Mouse (Mus musculus): Measurements from ENCODE around the gene Arl6ip1. TPM values are rescaled to one million over a fixed set of nuclear protein-coding genes. Genes with fewer than 3 reads are reported as not detected.

Arl6ip1 gene
- 674 TPM for polyA plus RNA-seq (2017; shearing (Covaris generic))

DNA sequence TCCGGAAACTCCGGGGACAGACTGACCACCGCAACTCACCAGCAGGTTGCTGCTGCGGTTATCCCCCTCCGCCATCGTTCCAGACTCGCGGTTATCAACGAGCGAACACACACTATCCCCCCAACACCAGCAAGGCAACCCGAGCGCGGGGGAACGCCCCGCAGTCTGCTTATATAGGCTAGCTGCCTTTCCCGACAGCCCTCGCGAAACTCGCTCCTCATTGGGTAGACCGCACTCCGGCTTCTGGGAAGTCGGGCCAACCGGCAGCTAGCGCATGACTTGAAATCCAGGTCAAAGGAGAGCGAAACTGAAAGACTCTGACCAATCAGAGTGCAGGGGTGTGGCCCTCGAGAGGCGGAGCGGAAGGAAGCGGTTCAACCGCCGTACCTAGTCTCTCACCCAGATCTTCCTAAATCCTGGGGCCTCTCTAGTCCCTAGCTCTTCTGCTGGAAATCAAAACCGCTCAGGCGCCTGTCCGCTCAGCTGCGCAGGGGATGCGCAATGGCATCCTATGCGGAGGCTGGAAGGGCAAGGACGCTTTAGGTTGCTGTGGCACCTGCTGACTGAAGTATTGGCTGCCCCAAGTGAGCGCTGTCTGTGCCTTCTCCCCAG is at the start of gene Arl6ip1:
Gene Arl6ip1 (minus strand): TSS at position 233 of the 612 bp plus-strand sequence.

DNA sequence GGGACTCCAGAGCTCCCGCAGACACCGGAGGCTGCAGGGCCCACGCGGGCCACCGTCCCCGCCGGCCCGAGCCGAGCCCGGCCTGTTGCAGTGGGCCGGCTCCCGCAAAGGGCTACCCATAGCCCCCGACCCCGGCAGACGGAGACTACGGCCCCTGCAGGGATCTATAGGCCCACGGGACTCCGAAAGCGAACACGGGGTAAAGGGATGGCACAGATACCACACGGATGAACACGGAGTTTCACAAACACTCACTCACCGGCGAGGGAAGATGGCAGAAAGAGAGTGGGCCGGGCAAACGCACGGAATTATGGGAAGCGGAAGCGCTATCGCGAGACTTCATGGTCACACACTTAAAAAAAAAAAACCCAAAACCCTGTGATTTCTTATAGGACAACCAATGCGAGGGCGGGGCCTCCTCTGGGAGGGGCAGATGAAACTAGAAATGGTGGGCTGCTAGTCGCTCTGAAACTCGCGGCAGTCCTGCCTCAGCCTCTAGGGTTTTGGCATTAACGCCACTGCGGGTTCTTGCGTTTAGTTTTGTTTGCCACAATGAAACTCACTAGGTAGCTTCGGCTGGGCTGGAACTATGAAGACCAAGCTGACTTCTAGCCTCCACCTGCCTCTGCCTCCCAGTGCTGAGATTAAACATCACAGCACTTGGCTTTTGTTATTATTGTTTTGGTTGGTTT is 13.4 kb downstream of the Arl6ip1 start, which contains the start of gene Rps15a:
Gene Rps15a (minus strand): TSS at position 312 of the 692 bp plus-strand sequence.

Other genes starting within 250 kb of the Arl6ip1 start
- 825 TPM for gene Rps15a, start 13.5 kb downstream of the Arl6ip1 start, polyA plus RNA-seq (2017; shearing (Covaris generic))
- 22.5 TPM for gene Smg1, start 114.0 kb upstream of the Arl6ip1 start, polyA plus RNA-seq (2017; shearing (Covaris generic))

Data from inflammation-experienced regulatory T-cells, adult 16 weeks (primary cell).